Mouse (Mus musculus): Measurements from ENCODE around the gene Ndufaf4. TPM values are rescaled to one million over a fixed set of nuclear protein-coding genes. Genes with fewer than 3 reads are reported as not detected.

Ndufaf4 gene
- 8.5 and 21.5 TPM in 2 replicates for polyA plus RNA-seq (2012; ENCODE audit: low replicate concordance)

GRCm38 (mm10) chr4:24897851-24898515 lies at the start of gene Ndufaf4:
Gene Ndufaf4, plus strand, starts transcription at chr4:24898083.

GRCm38 (mm10) chr4:24850401-24851325 lies 47.2 kb upstream of the Ndufaf4 start, which contains the start of gene Klhl32:
Gene Klhl32, minus strand, starts transcription at chr4:24851124.

Other genes with a start within 250 kb of the Ndufaf4 start
- gene Klhl32, start 47.0 kb upstream of the Ndufaf4 start, polyA plus RNA-seq (2012; ENCODE audit: low replicate concordance): not detected in 2 replicates
- not detected in 2 replicates for gene Gpr63, start 68.3 kb downstream of the Ndufaf4 start, polyA plus RNA-seq (2012; ENCODE audit: low replicate concordance)

All from leukemia stem cell, adult 10-12 weeks (primary cell).